Mouse (Mus musculus) left cerebral cortex, postnatal 14 days (tissue): ENCODE data around the gene Gpr180. TPM values are rescaled to one million over a fixed set of nuclear protein-coding genes. Genes with fewer than 3 reads are reported as not detected.
A peak's percentile ranks its signal among the peaks of the same experiment; 100 is the strongest.

Experiments
- DNase-seq, 2 experiments: peaks; one replicate each; pipeline ENCODE4 v3.0.0; 2021 to 2022; ENCODE audit warnings: low spot score in 2 of 2, mixed read lengths in 1 of 2
- intact Hi-C: fragments of 180-260 bp; cut with DNase I; formaldehyde crosslinking; loops from one replicate; pipeline ENCODE4 v1.15.1; 2025
- total RNA-seq, 2 experiments: library from RNA; stranded (reverse); gene quantifications; 2 replicates each; pipeline ENCODE4 v1.2.3; 2021

Gene Gpr180
- total RNA-seq, 2 experiments from 2014 or later: 34.2 to 36.7 TPM

DNA sequence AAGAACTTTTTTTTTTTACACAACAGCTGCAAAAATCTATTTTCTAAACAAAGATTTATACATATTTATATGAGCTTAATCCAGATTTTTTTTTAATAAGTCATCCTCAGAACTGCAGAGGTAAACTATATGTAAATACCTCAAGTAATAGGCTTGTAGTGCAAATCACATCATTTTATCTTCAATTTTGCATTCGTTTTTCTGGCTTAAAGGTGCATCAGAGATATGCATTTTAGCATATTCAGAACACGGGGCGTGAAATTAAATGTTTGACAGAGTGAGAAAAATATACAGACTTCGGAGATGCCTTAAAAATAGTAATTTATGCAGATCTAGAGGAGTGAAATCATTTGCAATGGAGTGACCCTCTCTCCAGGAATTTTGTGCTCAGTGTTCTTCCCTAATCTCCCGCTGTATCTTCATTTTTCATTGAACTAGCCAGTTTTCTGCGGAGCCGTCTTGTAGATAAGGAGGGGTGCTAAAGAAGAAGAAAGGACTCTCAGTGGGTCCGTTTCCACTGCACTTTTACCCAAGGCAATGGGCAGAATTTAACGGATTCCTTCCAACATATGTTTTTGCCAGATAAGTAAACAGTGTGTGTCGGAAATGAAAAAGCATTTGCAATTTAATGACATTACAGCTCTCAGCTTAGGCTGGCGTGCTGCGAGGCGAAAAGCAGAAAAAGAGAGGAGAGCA is 57.4 kb downstream of the Gpr180 start:
- no peak for DNase-seq
- intact Hi-C loops: no loop called here

DNA sequence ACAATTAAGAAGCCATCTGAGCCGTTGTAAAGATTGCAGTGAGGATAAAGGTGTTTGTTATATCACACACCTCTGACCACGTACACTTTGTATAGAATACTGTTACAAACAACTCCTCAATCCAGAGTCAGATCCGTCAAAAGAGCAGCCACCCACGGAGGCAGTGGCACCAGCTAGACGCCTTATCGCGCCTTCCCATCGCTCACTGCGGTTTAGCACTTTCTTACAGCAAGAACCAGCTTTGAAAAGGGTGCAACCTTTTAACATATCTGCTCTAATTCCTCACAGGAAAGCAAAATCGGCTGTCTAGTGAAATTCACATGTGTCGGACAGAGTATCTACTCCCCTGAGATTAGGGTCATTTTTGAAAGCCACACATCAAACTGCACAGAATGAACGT is 60.1 kb downstream of the Gpr180 start:
- DNase-seq: no peak
- intact Hi-C loops: no loop called here

DNA sequence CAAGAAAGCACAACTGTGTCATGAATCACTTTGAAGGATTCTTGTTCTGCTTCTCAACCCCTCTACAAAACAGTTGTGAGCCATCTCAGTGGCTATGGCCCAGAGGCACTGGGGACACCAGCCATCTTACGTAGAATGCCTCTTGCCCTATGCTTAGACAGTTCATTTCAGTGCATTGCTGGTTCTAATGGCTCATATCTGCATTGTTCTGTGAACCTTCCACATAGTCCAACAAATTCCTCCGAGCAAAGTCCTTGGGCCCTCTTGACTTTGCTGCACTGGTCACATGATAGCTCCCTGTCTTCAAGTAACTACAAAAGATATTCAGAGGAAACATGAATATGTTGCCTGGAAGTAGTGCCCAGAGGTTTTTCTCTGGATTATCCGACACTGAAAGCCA is 63.8 kb downstream of the Gpr180 start:
- intact Hi-C loops: no loop called here

DNA sequence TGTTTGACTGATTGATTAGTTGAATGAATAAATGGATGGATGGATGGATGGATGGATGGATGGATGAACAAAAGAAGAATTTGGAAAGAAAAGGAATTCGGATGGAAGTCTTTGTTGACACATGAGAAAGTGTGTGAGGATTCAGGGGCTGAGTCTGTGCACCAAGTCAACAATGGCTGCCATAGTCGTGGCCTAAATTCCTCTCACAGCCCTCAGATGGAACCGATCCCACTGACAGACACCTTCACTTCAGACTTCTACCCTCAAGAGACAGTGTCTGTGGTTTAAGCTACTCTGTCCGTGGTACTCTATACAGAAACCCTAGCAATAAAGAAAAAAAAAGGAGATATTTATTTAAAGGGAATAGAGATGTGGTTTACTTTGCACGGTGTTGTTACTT is 65.0 kb downstream of the Gpr180 start:
- no peak for DNase-seq
- intact Hi-C loops: no loop called here

More for the DNA sequence above, 63.8 kb downstream of the Gpr180 start:
- no peak for DNase-seq

DNA sequence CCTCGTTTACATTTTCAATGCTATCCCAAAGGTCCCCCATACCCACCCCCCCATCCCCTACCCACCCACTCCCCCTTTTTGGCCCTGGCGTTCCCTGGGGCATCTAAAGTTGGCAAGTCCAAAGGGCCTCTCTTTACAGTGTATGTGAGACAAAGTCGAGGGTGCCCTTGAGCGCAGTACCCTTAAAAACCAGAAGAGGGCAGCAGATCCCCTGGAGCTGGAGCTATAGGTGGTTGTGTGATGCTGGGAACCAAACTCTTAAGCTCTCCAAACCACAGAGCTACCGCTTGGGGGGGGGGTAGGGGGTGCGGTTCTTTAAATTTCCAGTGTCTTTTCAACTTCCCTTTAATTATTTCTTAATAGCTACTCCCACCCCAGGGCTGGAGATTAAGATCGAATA is 66.1 kb downstream of the Gpr180 start:
- intact Hi-C loops: no loop called here
- no peak for DNase-seq

DNA sequence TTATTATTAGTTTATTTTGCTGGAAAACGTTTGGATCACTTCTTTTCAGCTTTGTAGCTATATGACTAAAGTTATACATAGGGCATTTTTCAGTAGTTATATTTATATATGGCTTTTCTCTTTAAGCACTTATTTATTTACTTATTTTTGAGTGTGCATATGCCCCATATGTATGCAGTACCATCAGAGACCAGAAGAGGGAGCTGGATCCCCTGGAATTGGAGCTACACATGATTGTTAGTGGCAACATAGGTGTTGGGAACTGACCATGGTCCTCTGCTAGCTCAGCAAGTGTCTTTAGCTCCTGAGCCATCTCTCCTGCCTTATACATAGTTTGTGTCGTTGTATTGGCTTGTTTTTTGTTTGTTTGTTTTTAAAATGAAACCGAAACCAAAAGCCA is 70.4 kb downstream of the Gpr180 start:
- DNase-seq: no peak
- intact Hi-C loops: loop anchor here (5.0 kb wide), 1 partner anchor 385 kb away; no protein-coding TSS in a partner anchor

DNA sequence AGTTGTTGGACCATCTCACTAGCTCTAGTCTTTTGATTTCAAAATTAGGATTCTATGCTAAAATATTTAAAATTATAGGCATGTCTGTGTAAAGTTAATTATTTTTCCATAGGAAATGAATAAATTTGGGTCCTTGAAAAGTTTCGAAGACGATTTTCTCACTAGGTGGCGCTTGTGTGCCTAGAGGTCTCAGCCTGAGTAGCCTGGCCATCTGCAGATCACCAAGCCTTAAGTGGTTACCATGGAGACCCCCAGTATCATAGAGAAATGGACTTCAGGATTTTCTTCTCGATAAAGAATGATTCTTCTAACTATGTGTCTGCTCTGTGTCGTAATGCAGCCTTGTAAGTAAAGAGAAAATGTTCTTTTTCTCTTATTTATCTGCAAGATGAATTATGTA is 72.7 kb downstream of the Gpr180 start:
- intact Hi-C loops: loop anchor here (5.0 kb wide), 1 partner anchor 383 kb away; no protein-coding TSS in a partner anchor
- peak; percentile 32 to 60 for DNase-seq

DNA sequence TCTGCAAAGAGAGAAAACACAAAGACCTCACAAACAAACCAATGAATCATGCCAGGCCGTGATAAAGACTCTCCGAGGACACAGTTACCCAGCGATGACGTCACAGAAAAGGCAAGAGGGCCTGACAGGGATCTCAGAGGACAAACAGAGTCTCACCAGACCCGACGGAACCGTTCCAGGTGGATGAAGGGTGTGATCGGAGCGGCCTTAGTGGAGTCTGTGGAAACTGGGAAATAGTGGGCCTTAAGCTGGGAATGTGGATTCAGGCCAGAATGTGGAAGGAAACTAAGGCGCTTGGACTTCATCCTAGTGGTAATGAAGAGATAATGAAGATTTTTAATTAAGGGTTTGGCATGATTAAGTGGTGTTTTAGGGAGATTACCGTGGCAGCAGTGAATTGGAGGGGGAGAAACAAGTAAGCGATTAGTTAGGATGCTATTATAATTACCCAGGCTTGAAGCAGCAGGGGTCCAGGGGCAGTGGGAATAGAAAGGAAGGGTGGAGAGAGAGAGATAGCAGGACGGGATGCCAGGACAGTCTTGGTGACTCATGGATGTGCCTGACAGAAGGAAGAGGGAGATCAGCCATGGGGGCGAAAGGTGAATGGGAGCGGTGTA is 75.3 kb downstream of the Gpr180 start:
- intact Hi-C loops: no loop called here
- no peak for DNase-seq

Other genes starting within 250 kb of the Gpr180 start
- 1 to 10 TPM; 1.2 to 1.5 TPM for gene Dct, start 84.9 kb upstream of the Gpr180 start, total RNA-seq
- gene Tgds, start 4.4 kb upstream of the Gpr180 start, total RNA-seq: 1 to 10 TPM; 6.8 to 8.0 TPM
- 10 to 100 TPM in 1 of 2 experiments, 1 to 10 TPM in 1; 7.1 to 10.8 TPM for gene Sox21, start 99.9 kb downstream of the Gpr180 start, total RNA-seq
- not detected for gene Gm9376, start 129.8 kb downstream of the Gpr180 start, total RNA-seq